Mouse (Mus musculus): ENCODE results near the gene Pnkd.

DNA sequence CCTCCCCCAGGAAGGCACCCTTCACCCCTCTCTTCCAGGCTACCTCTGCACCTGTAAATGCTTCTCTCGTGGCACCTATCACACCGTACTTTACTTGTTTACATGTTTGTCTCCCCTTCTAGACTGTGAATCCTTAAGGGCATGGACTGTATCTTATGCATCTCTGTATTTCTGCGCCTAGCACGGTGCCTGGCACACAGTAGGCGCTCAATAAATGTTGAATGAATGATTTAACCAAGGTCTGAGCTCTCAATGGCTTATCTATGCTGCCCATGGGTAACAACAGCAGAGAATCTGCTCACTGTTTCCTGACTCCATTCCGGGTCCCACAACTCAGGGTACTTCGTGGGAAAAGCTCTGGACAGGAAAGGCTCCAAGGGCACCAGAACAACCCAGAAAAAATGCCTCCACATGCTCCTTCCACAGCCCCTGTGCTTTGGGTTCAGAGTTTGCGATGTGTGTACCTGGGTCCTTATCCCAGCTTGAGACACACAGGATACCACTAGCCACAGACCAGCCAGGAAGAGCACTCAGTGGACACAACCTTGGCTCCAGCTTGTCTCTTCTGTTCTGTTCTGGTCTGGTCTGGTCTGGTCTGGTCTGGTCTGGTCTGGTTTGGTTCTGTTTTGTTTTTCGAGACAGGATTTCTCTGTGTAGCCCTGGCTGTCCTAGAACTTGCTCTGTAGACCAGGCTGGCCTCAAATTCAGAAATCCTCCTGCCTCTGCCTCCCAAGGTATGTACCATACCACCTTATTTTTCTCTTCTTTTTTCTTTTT lies 68.9 kb downstream of the Pnkd start:
- TF ChIP-seq POLR2A (IDR thresholded peaks at IDR 0.05; ENCODE audit: insufficient read depth, low read depth, low read length) (no peak), CTCF (IDR thresholded peaks at IDR 0.05; ENCODE audit: insufficient read depth, low read depth, low read length) (no peak)
